Mouse (Mus musculus) left cerebral cortex, adult 2 months (tissue): Measurements from ENCODE around the gene Cenpb. TPM values are rescaled to one million over a fixed set of nuclear protein-coding genes. Genes with fewer than 3 reads are reported as not detected.

Source experiments
- DNase-seq, 2 experiments: peaks; one replicate each; pipeline ENCODE4 v3.0.0; 2021 to 2022; ENCODE audit warnings: low spot score in 2 of 2, mixed read lengths in 1 of 2; ENCODE audit errors: extremely low spot score in 1 of 2
- H3K27ac ChIP-seq: fragments of 200-600 bp; 2 replicates; pipeline ENCODE4 v1.8.1; 2022
- H3K4me3 ChIP-seq: fragments of 200-600 bp; 2 replicates; pipeline ENCODE4 v1.8.1; 2022
- CTCF ChIP-seq: fragments of 200-600 bp; IDR thresholded peaks from 2 replicates; pipeline ENCODE4 v1.8.1; 2022; ENCODE audit warnings: antibody characterized with exemption, mild to moderate bottlenecking, moderate library complexity
- intact Hi-C: fragments of 180-260 bp; cut with DNase I; formaldehyde crosslinking; loops from one replicate; pipeline ENCODE4 v1.15.1; 2025
- total RNA-seq, 2 experiments: library from RNA; stranded (reverse); gene quantifications; 2 replicates each; pipeline ENCODE4 v1.2.3; 2021

The Cenpb gene
- total RNA-seq, 2 experiments from 2014 or later: 65.3 to 69.8 TPM

GRCm38 (mm10) chr2:131209969-131210792 lies 30.3 kb upstream of the Cenpb start:
- no peak; the same call in none of the 2 replicates for TF ChIP-seq CTCF
- peak overlapping the region; percentile 99 for H3K27ac ChIP-seq
- intact Hi-C loops: loop anchor here (1.0 to 5.0 kb wide), 4 partner anchors 23 to 52 kb away; partner anchors contain the start of genes Pank2 and Spef1
- peak; percentile 94 to 95 for DNase-seq
- H3K4me3 ChIP-seq: peak overlapping the region; percentile 65

GRCm38 (mm10) chr2:131209125-131209795 lies 29.4 kb upstream of the Cenpb start:
- DNase-seq: no peak
- Histone ChIP-seq H3K27ac (peak overlapping the region; percentile 99), H3K4me3 (peak overlapping the region; percentile 65)
- TF ChIP-seq CTCF: no peak
- intact Hi-C loops: no loop called here

- TF ChIP-seq CTCF: no peak
- intact Hi-C loops: no loop called here
Measured at GRCm38 (mm10) chr2:131208356-131208755, 28.5 kb upstream of the Cenpb start.

GRCm38 (mm10) chr2:131206778-131207177 lies 26.9 kb upstream of the Cenpb start, which contains the start of gene Ap5s1:
Gene Ap5s1, plus strand, starts transcription at chr2:131207078.
- DNase-seq: no peak
- Histone ChIP-seq H3K4me3 (no peak within 1 kb of the TSS), H3K27ac (no peak within 1 kb of the TSS)
- TF ChIP-seq CTCF: no peak
- intact Hi-C loops: no loop called here

More at GRCm38 (mm10) chr2:131208356-131208755, 28.5 kb upstream of the Cenpb start:
- H3K4me3 ChIP-seq: no peak overlapping the region
- no peak overlapping the region for H3K27ac ChIP-seq
- DNase-seq: no peak

GRCm38 (mm10) chr2:131205521-131206182 lies 25.8 kb upstream of the Cenpb start:
- intact Hi-C loops: no loop called here

GRCm38 (mm10) chr2:131204410-131204981 lies 24.6 kb upstream of the Cenpb start:
- Histone ChIP-seq H3K4me3 (no peak overlapping the region), H3K27ac (peak overlapping the region; percentile 88)
- no peak for TF ChIP-seq CTCF
- DNase-seq: peak; percentile 77 to 82
- intact Hi-C loops: no loop called here

More at GRCm38 (mm10) chr2:131205521-131206182, 25.8 kb upstream of the Cenpb start:
- no peak for TF ChIP-seq CTCF
- H3K4me3 ChIP-seq: no peak overlapping the region
- peak overlapping the region; percentile 88; the same call in 1 of the 2 replicates for H3K27ac ChIP-seq
- no peak for DNase-seq

GRCm38 (mm10) chr2:131203816-131204409 lies 24.0 kb upstream of the Cenpb start:
- DNase-seq: no peak

GRCm38 (mm10) chr2:131201262-131201661 lies 21.4 kb upstream of the Cenpb start:
- intact Hi-C loops: no loop called here
- no peak for TF ChIP-seq CTCF
- no peak overlapping the region for H3K27ac ChIP-seq
- no peak for DNase-seq
- H3K4me3 ChIP-seq: no peak overlapping the region

More at GRCm38 (mm10) chr2:131203816-131204409, 24.0 kb upstream of the Cenpb start:
- intact Hi-C loops: no loop called here
- Histone ChIP-seq H3K27ac (peak overlapping the region; percentile 88), H3K4me3 (no peak overlapping the region)
- TF ChIP-seq CTCF: no peak

GRCm38 (mm10) chr2:131200710-131201109 lies 20.8 kb upstream of the Cenpb start:
- no peak for TF ChIP-seq CTCF
- no peak overlapping the region for H3K4me3 ChIP-seq
- intact Hi-C loops: no loop called here
- DNase-seq: no peak
- no peak overlapping the region for H3K27ac ChIP-seq

- no peak for TF ChIP-seq CTCF
- intact Hi-C loops: no loop called here
- H3K27ac ChIP-seq: no peak overlapping the region
- H3K4me3 ChIP-seq: no peak overlapping the region
- no peak for DNase-seq
Measured at GRCm38 (mm10) chr2:131196606-131197316, 16.9 kb upstream of the Cenpb start.
